Mouse (Mus musculus): ENCODE results near the gene Nek1. TPM values are rescaled to one million over a fixed set of nuclear protein-coding genes. Genes with fewer than 3 reads are reported as not detected.

Gene Nek1
- total and polyA plus RNA-seq, 2 experiments from 2014 or later: 18.4 to 19.5 TPM

DNA sequence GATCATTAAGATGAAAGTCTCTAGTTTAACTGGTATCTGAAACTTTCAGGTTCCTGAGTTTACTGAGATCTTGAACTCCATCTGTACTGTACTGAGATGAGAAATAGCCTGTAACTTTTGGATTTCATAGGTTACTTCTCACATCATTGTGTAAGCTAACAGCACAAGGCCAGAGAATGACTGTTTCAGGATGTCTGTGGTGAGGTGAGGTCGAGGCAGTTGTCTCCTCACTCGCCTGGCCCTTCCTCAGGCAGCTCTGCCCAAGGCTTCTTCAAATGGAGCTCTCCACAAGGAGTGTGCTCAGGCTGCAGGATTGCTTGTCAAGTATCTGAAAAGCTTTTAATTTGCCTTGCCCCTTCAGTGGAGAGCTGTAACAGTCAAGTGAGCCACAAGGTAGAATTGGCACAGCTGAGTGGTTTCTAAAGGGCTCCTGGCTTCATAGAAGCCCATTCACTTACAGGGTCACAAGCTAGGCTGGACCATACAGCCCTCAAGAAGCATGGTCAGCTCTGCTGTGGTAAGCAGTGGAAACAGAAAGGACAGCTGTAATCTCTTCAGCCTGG is 134.4 kb downstream of the Nek1 start:
- DNase-seq (no peak), ATAC-seq (no peak)
- no peak overlapping the region for H3K27ac ChIP-seq (ENCODE audit: low read depth, low read length)
- no peak for TF ChIP-seq CTCF (IDR thresholded peaks at IDR 0.05; ENCODE audit: low read depth)
- no peak overlapping the region for H3K4me2 ChIP-seq (ENCODE audit: low read depth)
- H3K4me3 ChIP-seq (ENCODE audit: low read depth, low read length): no peak overlapping the region
- 70% methylated on average over 2 of the region's 2 CpGs for WGBS
- peaks cover 10% of the 10 kb centered on the region; the same call in 1 of the 2 replicates for H3K36me3 ChIP-seq (ENCODE audit: insufficient read depth)
- H3K9ac ChIP-seq: no peak overlapping the region
- no peaks in the 10 kb centered on the region for H3K9me3 ChIP-seq (ENCODE audit: low read length)
- H3K27me3 ChIP-seq (ENCODE audit: insufficient read depth, low read length): no peaks in the 10 kb centered on the region
- no peaks in the 10 kb centered on the region for H3K4me1 ChIP-seq (ENCODE audit: insufficient read depth)

DNA sequence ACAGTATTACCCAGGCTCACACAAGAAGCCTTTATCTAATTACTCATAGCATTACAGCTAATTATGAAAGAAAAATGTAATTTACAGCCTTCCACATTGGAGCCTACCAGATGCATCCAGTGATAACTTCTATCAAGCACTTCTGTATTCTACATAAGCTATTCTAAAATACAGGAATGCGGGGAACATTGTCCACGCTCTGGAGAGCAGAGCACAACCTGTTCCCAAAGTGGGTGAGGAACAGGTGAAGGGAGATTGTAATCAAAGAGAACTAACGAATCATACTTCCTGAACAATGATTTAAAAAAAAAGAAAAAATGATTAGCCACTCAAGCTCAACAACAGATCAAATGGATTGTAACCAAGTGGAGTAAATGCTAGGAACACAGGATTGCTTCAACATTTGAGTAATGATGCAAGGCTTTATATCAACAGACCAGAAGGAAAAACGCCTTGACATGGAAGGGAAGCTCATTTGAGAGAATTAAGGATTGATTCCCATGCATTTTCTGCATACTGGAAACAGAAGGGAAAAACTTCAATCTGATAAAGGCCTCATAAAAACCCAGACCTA is 139.7 kb downstream of the Nek1 start:
- ATAC-seq (no peak), DNase-seq (no peak)
- no peaks in the 10 kb centered on the region for H3K27me3 ChIP-seq (ENCODE audit: insufficient read depth, low read length)
- H3K9ac ChIP-seq: no peak overlapping the region
- no peak overlapping the region for H3K4me2 ChIP-seq (ENCODE audit: low read depth)
- H3K27ac ChIP-seq (ENCODE audit: low read depth, low read length): no peak overlapping the region
- 87% methylated on average over 4 of the region's 4 CpGs for WGBS
- TF ChIP-seq CTCF (IDR thresholded peaks at IDR 0.05; ENCODE audit: low read depth): no peak
- no peak overlapping the region for H3K4me3 ChIP-seq (ENCODE audit: low read depth, low read length)
- no peaks in the 10 kb centered on the region for H3K4me1 ChIP-seq (ENCODE audit: insufficient read depth)
- H3K9me3 ChIP-seq (ENCODE audit: low read length): no peaks in the 10 kb centered on the region
- no peaks in the 10 kb centered on the region for H3K36me3 ChIP-seq (ENCODE audit: insufficient read depth)

DNA sequence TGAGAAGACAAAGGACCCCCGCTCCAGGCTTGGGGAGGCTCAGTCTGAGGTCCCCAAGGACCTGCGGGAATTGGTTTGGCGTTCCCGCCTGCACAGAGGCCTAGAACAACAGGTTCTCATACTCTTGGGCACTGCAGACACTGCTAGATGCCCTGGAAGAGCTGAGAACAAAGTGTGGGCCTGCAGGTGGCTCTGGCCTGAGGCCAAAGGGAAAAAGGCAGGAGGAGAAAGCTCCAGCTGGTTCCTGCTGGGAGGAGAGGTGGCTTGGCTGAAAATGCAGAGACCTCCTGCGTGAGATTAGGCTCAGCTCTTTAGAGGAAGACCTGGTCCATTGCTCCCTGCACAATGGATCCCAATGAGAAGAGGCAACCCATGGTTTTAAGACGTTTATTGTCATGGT is 148.9 kb downstream of the Nek1 start:
- H3K4me2 ChIP-seq (ENCODE audit: low read depth): no peak overlapping the region
- no peak overlapping the region for H3K27ac ChIP-seq (ENCODE audit: low read depth, low read length)
- no peaks in the 10 kb centered on the region for H3K4me1 ChIP-seq (ENCODE audit: insufficient read depth)
- H3K9me3 ChIP-seq (ENCODE audit: low read length): no peaks in the 10 kb centered on the region
- H3K27me3 ChIP-seq (ENCODE audit: insufficient read depth, low read length): no peaks in the 10 kb centered on the region
- no peak overlapping the region for H3K9ac ChIP-seq
- no peak for ATAC-seq
- H3K36me3 ChIP-seq (ENCODE audit: insufficient read depth): no peaks in the 10 kb centered on the region
- DNase-seq: no peak
- H3K4me3 ChIP-seq (ENCODE audit: low read depth, low read length): no peak overlapping the region
- 53% methylated on average over 6 of the region's 6 CpGs for WGBS
- TF ChIP-seq CTCF (IDR thresholded peaks at IDR 0.05; ENCODE audit: low read depth): no peak

DNA sequence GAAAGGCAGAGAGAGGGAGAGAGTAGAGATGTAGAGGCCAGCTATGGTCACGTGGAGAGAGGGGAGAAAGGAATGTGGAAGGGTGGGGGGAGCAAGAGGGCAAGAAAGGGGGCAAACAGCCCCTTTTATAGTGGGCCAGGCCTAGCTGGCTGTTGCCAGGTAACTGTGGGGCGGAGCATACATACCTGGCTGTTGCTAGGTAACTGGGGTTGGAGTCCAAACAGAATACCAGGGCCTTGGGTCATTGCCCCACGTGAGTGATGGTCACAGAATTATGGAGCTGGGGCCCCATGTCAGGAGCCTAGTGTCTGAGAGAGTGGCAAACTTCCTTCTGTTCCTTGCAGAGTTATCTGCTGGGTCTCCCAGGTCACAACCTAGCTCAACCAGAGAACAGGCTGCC is 149.3 kb downstream of the Nek1 start:
- H3K36me3 ChIP-seq (ENCODE audit: insufficient read depth): no peaks in the 10 kb centered on the region
- no peaks in the 10 kb centered on the region for H3K9me3 ChIP-seq (ENCODE audit: low read length)
- H3K9ac ChIP-seq: no peak overlapping the region
- H3K4me1 ChIP-seq (ENCODE audit: insufficient read depth): no peaks in the 10 kb centered on the region
- 47% methylated on average over 3 of the region's 3 CpGs for WGBS
- H3K4me2 ChIP-seq (ENCODE audit: low read depth): no peak overlapping the region
- DNase-seq (no peak), ATAC-seq (no peak)
- H3K4me3 ChIP-seq (ENCODE audit: low read depth, low read length): no peak overlapping the region
- no peak overlapping the region for H3K27ac ChIP-seq (ENCODE audit: low read depth, low read length)
- no peak for TF ChIP-seq CTCF (IDR thresholded peaks at IDR 0.05; ENCODE audit: low read depth)
- no peaks in the 10 kb centered on the region for H3K27me3 ChIP-seq (ENCODE audit: insufficient read depth, low read length)

DNA sequence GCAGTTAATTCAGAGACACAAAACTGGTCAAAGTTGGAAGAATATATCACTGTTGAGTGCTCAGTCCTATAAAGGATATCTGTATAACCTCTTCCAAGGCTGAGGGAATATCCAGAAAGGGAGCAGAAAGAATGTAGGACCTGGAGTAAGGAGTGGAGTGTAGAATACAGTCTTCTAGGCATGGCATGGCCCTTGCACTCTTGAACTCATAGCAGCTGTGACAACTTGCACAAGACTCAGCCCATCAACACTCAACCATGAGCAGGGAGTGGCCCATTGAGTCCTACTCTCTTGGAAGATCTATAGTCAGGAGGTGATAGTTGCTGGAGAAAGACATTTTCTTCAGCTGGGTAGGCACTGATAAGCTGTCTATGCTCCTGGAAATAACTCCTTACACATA is 149.8 kb downstream of the Nek1 start:
- Histone ChIP-seq H3K4me2 (ENCODE audit: low read depth) (no peak overlapping the region), H3K36me3 (ENCODE audit: insufficient read depth) (no peaks in the 10 kb centered on the region), H3K9me3 (ENCODE audit: low read length) (no peaks in the 10 kb centered on the region), H3K4me3 (ENCODE audit: low read depth, low read length) (no peak overlapping the region), H3K4me1 (ENCODE audit: insufficient read depth) (no peaks in the 10 kb centered on the region), H3K27ac (ENCODE audit: low read depth, low read length) (no peak overlapping the region), H3K9ac (no peak overlapping the region), H3K27me3 (ENCODE audit: insufficient read depth, low read length) (no peaks in the 10 kb centered on the region)
- ATAC-seq: no peak
- no peak for DNase-seq
- TF ChIP-seq CTCF (IDR thresholded peaks at IDR 0.05; ENCODE audit: low read depth): no peak

DNA sequence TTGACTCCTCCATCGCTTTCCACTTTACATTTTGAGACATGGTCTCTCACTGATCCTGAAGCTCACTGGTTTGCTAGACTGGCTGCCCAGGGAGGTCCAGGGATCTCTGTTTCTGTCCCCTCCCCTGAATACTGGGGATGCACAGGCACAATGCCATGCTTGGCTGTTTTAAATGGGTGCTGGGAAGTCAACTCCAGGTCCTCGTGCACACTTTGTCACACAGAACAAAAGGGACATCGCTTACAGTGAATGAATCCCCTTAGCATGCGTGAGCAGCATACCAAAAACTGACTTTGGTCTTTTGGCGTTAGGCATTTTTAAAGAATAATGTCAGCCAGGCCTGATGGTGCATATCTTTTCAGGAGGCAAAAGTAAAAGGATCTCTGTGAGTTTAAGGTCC is 155.7 kb downstream of the Nek1 start:
- 45% methylated on average over 5 of the region's 5 CpGs for WGBS

DNA sequence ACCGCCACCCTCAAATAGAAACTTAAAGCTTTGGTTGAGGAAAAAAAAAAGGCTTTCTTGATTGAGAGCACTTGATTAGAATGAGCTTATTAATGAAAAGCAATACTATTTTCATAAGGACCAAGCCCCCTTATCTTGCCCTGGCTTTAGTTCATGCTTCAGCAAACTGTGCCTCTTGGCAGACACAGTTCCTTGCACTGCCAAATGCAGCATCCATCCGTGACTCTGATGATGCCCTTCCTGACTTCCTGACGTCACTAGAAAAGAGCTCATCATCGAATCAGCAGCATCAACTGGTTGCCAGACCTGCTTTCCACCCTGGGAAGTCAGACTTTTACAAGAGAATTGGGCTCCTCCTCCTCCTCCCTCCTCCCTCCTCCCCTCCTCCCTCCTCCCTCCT is 157.6 kb downstream of the Nek1 start:
- no peak for TF ChIP-seq CTCF (IDR thresholded peaks at IDR 0.05; ENCODE audit: low read depth)
- no peak overlapping the region for H3K4me3 ChIP-seq (ENCODE audit: low read depth, low read length)
- DNase-seq: no peak
- no peak overlapping the region for H3K27ac ChIP-seq (ENCODE audit: low read depth, low read length)
- H3K9ac ChIP-seq: no peak overlapping the region
- WGBS: 66% methylated on average over 4 of the region's 4 CpGs
- no peaks in the 10 kb centered on the region for H3K4me1 ChIP-seq (ENCODE audit: insufficient read depth)
- H3K36me3 ChIP-seq (ENCODE audit: insufficient read depth): no peaks in the 10 kb centered on the region
- ATAC-seq: no peak
- H3K27me3 ChIP-seq (ENCODE audit: insufficient read depth, low read length): no peaks in the 10 kb centered on the region
- no peaks in the 10 kb centered on the region for H3K9me3 ChIP-seq (ENCODE audit: low read length)
- no peak overlapping the region for H3K4me2 ChIP-seq (ENCODE audit: low read depth)

More for the DNA sequence above, 155.7 kb downstream of the Nek1 start:
- H3K36me3 ChIP-seq (ENCODE audit: insufficient read depth): no peaks in the 10 kb centered on the region
- H3K4me3 ChIP-seq (ENCODE audit: low read depth, low read length): no peak overlapping the region
- ATAC-seq: no peak
- H3K4me2 ChIP-seq (ENCODE audit: low read depth): no peak overlapping the region
- H3K27ac ChIP-seq (ENCODE audit: low read depth, low read length): no peak overlapping the region
- no peaks in the 10 kb centered on the region for H3K4me1 ChIP-seq (ENCODE audit: insufficient read depth)
- no peak for TF ChIP-seq CTCF (IDR thresholded peaks at IDR 0.05; ENCODE audit: low read depth)
- no peak overlapping the region for H3K9ac ChIP-seq
- DNase-seq: no peak
- no peaks in the 10 kb centered on the region for H3K27me3 ChIP-seq (ENCODE audit: insufficient read depth, low read length)
- no peaks in the 10 kb centered on the region for H3K9me3 ChIP-seq (ENCODE audit: low read length)
